Mouse (Mus musculus) stomach, embryonic 14.5 days (tissue): ENCODE data around the gene Calca. TPM values are rescaled to one million over a fixed set of nuclear protein-coding genes. Genes with fewer than 3 reads are reported as not detected.

Experiments
- ATAC-seq: fragments of 200-750 bp; cut with Nextera tagmentation; 2 replicates; pipeline ENCODE4 v1.8.0; 2017; ENCODE audit warnings: low read depth, moderate TSS enrichment; ENCODE audit not compliant: insufficient number of reproducible peaks, insufficient read depth, low FRiP score
- H3K27ac ChIP-seq: fragments of 300-500 bp; sonication (generic); 2 replicates; pipeline ENCODE4 v1.5.1; 2014; ENCODE audit warnings: mild to moderate bottlenecking, low read length, moderate library complexity, mixed read lengths
- H3K27me3 ChIP-seq: fragments of 300-500 bp; sonication (generic); 2 replicates; pipeline ENCODE4 v1.6.1; 2014; ENCODE audit warnings: low read length, control low read depth, mixed read lengths; ENCODE audit not compliant: control insufficient read depth, insufficient read depth
- H3K36me3 ChIP-seq: fragments of 300-500 bp; sonication (generic); 2 replicates; pipeline ENCODE4 v1.6.1; 2014; ENCODE audit warnings: mild to moderate bottlenecking, control low read depth, low read length, moderate library complexity, mixed read lengths; ENCODE audit not compliant: control insufficient read depth, insufficient read depth
- H3K4me1 ChIP-seq: fragments of 300-500 bp; sonication (generic); 2 replicates; pipeline ENCODE4 v1.6.1; 2014; ENCODE audit warnings: low read length, control low read depth, mixed read lengths; ENCODE audit not compliant: control insufficient read depth, insufficient read depth
- H3K4me2 ChIP-seq: fragments of 300-500 bp; sonication (generic); replicated peaks from 2 replicates; pipeline ENCODE4 v1.6.1; 2014; ENCODE audit warnings: low read depth, low read length, control low read depth
- H3K4me3 ChIP-seq: fragments of 300-500 bp; sonication (generic); 2 replicates; pipeline ENCODE4 v1.5.1; 2014; ENCODE audit warnings: low read depth, low read length, control low read depth
- H3K9ac ChIP-seq: fragments of 300-500 bp; sonication (generic); replicated peaks from 2 replicates; pipeline ENCODE4 v1.6.1; 2014; ENCODE audit warnings: low read depth, mild to moderate bottlenecking, control low read depth, low read length, moderate library complexity, mixed read lengths
- H3K9me3 ChIP-seq: fragments of 300-500 bp; sonication (generic); 2 replicates; pipeline ENCODE4 v1.6.1; 2016; ENCODE audit warnings: low read depth, low read length, control low read depth; ENCODE audit not compliant: control insufficient read depth
- WGBS: fragments of 180-500 bp; shearing (Covaris S2); extraction: QIAGEN DNeasy Blood & Tissue Kit; methylation state at CpG from one replicate; pipeline ENCODE4 v1.1.7; 2014; 5-methylcytosine and 5-hydroxymethylcytosine counted together
- polyA plus RNA-seq: library from polyadenylated mRNA; unstranded; fragments of >200 nt; fragmentation: Nextera tagmentation; extraction: Ambion mirVana; gene quantifications from 2 replicates; pipeline ENCODE4 v1.2.1, GENCODE M21; 2014

Calca gene
- 1.6 and 2.7 TPM in 2 replicates for polyA plus RNA-seq

- H3K36me3 ChIP-seq: no peaks in the 10 kb centered on the region
- H3K9me3 ChIP-seq: no peaks in the 10 kb centered on the region
- no peak within 1 kb of the TSS for H3K27ac ChIP-seq
- no peak within 1 kb of the TSS for H3K9ac ChIP-seq
- peak within 1 kb of the TSS; percentile 70 for H3K4me2 ChIP-seq
- peak within 1 kb of the TSS; percentile 36 for H3K4me3 ChIP-seq
- WGBS: 2% methylated on average over 12 of the region's 12 CpGs
- H3K27me3 ChIP-seq: 0 out of 2 replicates have a peak, but pooled peaks cover 3% of the 10 kb centered on the region
- H3K4me1 ChIP-seq: no peaks in the 10 kb centered on the region
- peak; percentile 42; the same call in 1 of the 2 replicates for ATAC-seq
Measured at GRCm38 (mm10) chr7:114636102-114636501, at the start of gene Calca. Calca (minus strand) TSS chr7:114636357.

GRCm38 (mm10) chr7:114672697-114673096 lies 36.5 kb upstream of the Calca start:
- H3K4me1 ChIP-seq: no peaks in the 10 kb centered on the region
- no peak overlapping the region for H3K4me2 ChIP-seq
- H3K27ac ChIP-seq: no peak overlapping the region
- H3K4me3 ChIP-seq: no peak overlapping the region
- no peak for ATAC-seq
- H3K27me3 ChIP-seq: no peaks in the 10 kb centered on the region
- no peaks in the 10 kb centered on the region for H3K36me3 ChIP-seq
- no peaks in the 10 kb centered on the region for H3K9me3 ChIP-seq
- H3K9ac ChIP-seq: no peak overlapping the region
- 32% methylated on average over 2 of the region's 2 CpGs for WGBS

GRCm38 (mm10) chr7:114671405-114671804 lies 35.2 kb upstream of the Calca start:
- H3K4me1 ChIP-seq: no peaks in the 10 kb centered on the region
- no peaks in the 10 kb centered on the region for H3K9me3 ChIP-seq
- H3K36me3 ChIP-seq: no peaks in the 10 kb centered on the region
- no peak overlapping the region for H3K4me3 ChIP-seq
- H3K4me2 ChIP-seq: no peak overlapping the region
- no peak for ATAC-seq
- no peak overlapping the region for H3K27ac ChIP-seq
- no peak overlapping the region for H3K9ac ChIP-seq
- no peaks in the 10 kb centered on the region for H3K27me3 ChIP-seq
- 85% methylated on average over 1 of the region's 1 CpGs for WGBS

GRCm38 (mm10) chr7:114649730-114650129 lies 13.6 kb upstream of the Calca start:
- Histone ChIP-seq H3K27me3 (no peaks in the 10 kb centered on the region), H3K36me3 (no peaks in the 10 kb centered on the region), H3K9me3 (no peaks in the 10 kb centered on the region), H3K4me1 (no peaks in the 10 kb centered on the region), H3K4me3 (no peak overlapping the region), H3K9ac (no peak overlapping the region), H3K4me2 (no peak overlapping the region), H3K27ac (no peak overlapping the region)
- WGBS: 45% methylated on average over 3 of the region's 3 CpGs
- ATAC-seq: no peak

GRCm38 (mm10) chr7:114648791-114649190 lies 12.6 kb upstream of the Calca start:
- Histone ChIP-seq H3K9me3 (no peaks in the 10 kb centered on the region), H3K4me2 (no peak overlapping the region), H3K27me3 (no peaks in the 10 kb centered on the region), H3K9ac (no peak overlapping the region), H3K36me3 (no peaks in the 10 kb centered on the region), H3K4me3 (no peak overlapping the region), H3K4me1 (no peaks in the 10 kb centered on the region), H3K27ac (no peak overlapping the region)
- WGBS: 51% methylated on average over 3 of the region's 3 CpGs
- ATAC-seq: no peak

- H3K4me3 ChIP-seq: peak overlapping the region; percentile 36
- H3K9ac ChIP-seq: no peak overlapping the region
- no peak overlapping the region for H3K27ac ChIP-seq
- H3K27me3 ChIP-seq: 0 out of 2 replicates have a peak, but pooled peaks cover 3% of the 10 kb centered on the region
- H3K4me1 ChIP-seq: no peaks in the 10 kb centered on the region
- no peaks in the 10 kb centered on the region for H3K36me3 ChIP-seq
- H3K9me3 ChIP-seq: no peaks in the 10 kb centered on the region
- peak overlapping the region; percentile 70 for H3K4me2 ChIP-seq
- no peak for ATAC-seq
- WGBS: 1% methylated on average over 20 of the region's 20 CpGs
Measured at GRCm38 (mm10) chr7:114635569-114636101, 522 bp downstream of the Calca start.

GRCm38 (mm10) chr7:114634386-114634785 lies 1.8 kb downstream of the Calca start:
- H3K4me3 ChIP-seq: no peak overlapping the region
- 66% methylated on average over 7 of the region's 7 CpGs for WGBS

GRCm38 (mm10) chr7:114625966-114626365 lies 10.2 kb downstream of the Calca start:
- Histone ChIP-seq H3K27me3 (no peaks in the 10 kb centered on the region), H3K36me3 (no peaks in the 10 kb centered on the region), H3K4me3 (no peak overlapping the region), H3K4me1 (no peaks in the 10 kb centered on the region), H3K4me2 (no peak overlapping the region), H3K9ac (no peak overlapping the region), H3K27ac (no peak overlapping the region), H3K9me3 (no peaks in the 10 kb centered on the region)
- no peak for ATAC-seq
- WGBS: 85% methylated on average over 3 of the region's 3 CpGs

More at GRCm38 (mm10) chr7:114634386-114634785, 1.8 kb downstream of the Calca start:
- H3K9me3 ChIP-seq: no peaks in the 10 kb centered on the region
- ATAC-seq: no peak
- no peaks in the 10 kb centered on the region for H3K36me3 ChIP-seq
- H3K9ac ChIP-seq: no peak overlapping the region
- H3K4me1 ChIP-seq: no peaks in the 10 kb centered on the region
- 0 out of 2 replicates have a peak, but pooled peaks cover 3% of the 10 kb centered on the region for H3K27me3 ChIP-seq
- no peak overlapping the region for H3K4me2 ChIP-seq
- H3K27ac ChIP-seq: no peak overlapping the region

- no peak for ATAC-seq
- H3K27me3 ChIP-seq: no peaks in the 10 kb centered on the region
- H3K4me1 ChIP-seq: no peaks in the 10 kb centered on the region
- no peak overlapping the region for H3K4me2 ChIP-seq
- H3K9ac ChIP-seq: no peak overlapping the region
- H3K36me3 ChIP-seq: no peaks in the 10 kb centered on the region
- WGBS: 88% methylated on average over 6 of the region's 6 CpGs
- no peak overlapping the region for H3K4me3 ChIP-seq
- H3K9me3 ChIP-seq: no peaks in the 10 kb centered on the region
- no peak overlapping the region for H3K27ac ChIP-seq
Measured at GRCm38 (mm10) chr7:114616759-114617158, 19.4 kb downstream of the Calca start.
